Mouse (Mus musculus) CH12.LX (cell line): ENCODE measurements around the gene Smurf2. TPM values are rescaled to one million over a fixed set of nuclear protein-coding genes. Genes with fewer than 3 reads are reported as not detected.

ENCODE experiments used
- DNase-seq: peaks from one replicate; pipeline ENCODE4 v3.0.0-alpha.2; 2013; ENCODE audit errors: extremely low read depth
- H3K27ac ChIP-seq: 2 replicates; pipeline ENCODE4 v1.5.1; 2012; ENCODE audit warnings: low read depth, mild to moderate bottlenecking, control low read depth, moderate library complexity; ENCODE audit not compliant: insufficient read depth
- H3K27me3 ChIP-seq: replicated peaks from 2 replicates; pipeline ENCODE3; 2012; ENCODE audit warnings: inconsistent platforms
- H3K36me3 ChIP-seq, 2 experiments: replicated peaks in 1 of 2; 2 replicates each; pipeline versions ENCODE3 to v1.6.1; 2012; ENCODE audit warnings: inconsistent platforms in 1 of 2, low read length in 1 of 2, mild to moderate bottlenecking in 1 of 2, mixed read lengths in 1 of 2, moderate library complexity in 1 of 2; ENCODE audit not compliant: control insufficient read depth in 1 of 2, insufficient read depth in 1 of 2
- H3K4me1 ChIP-seq, 2 experiments: 2 replicates each; pipeline ENCODE4 v1.6.1; 2012; ENCODE audit warnings: inconsistent platforms in 1 of 2, moderate library complexity in 1 of 2; ENCODE audit not compliant: insufficient read depth in 2 of 2, control insufficient read depth in 1 of 2
- H3K4me2 ChIP-seq: 2 replicates; pipeline ENCODE4 v1.6.1; 2012; ENCODE audit warnings: low read depth, mild to moderate bottlenecking, control low read depth; ENCODE audit not compliant: poor library complexity, insufficient read depth, severe bottlenecking
- H3K4me3 ChIP-seq, 3 experiments: fragments of 150-350 bp in 1 of 3; sonication (generic) in 1 of 3; replicated peaks in 1 of 3; 2 replicates each; pipeline versions ENCODE3 to v1.5.1; 2011 to 2012; ENCODE audit warnings: low read depth in 2 of 3, low read length in 2 of 3, mild to moderate bottlenecking in 2 of 3, moderate library complexity in 2 of 3, control low read depth in 1 of 3, improper control_type of control experiment in 1 of 3, inconsistent platforms in 1 of 3, mixed read lengths in 1 of 3; ENCODE audit not compliant: poor library complexity in 1 of 3
- H3K79me2 ChIP-seq: replicated peaks from 2 replicates; pipeline ENCODE4 v1.6.1; 2012; ENCODE audit warnings: mild to moderate bottlenecking, moderate library complexity; ENCODE audit not compliant: control insufficient read depth, poor library complexity, insufficient read depth, severe bottlenecking; ENCODE audit errors: extremely low read depth
- H3K9ac ChIP-seq: 2 replicates; pipeline ENCODE4 v1.6.1; 2012; ENCODE audit warnings: low read depth, mild to moderate bottlenecking, control low read depth, moderate library complexity; ENCODE audit not compliant: insufficient read depth
- H3K9me3 ChIP-seq: replicated peaks from 2 replicates; pipeline ENCODE3; 2012; ENCODE audit warnings: low read length, inconsistent platforms, mixed read lengths
- E2F4 ChIP-seq: IDR thresholded peaks from 2 replicates; pipeline ENCODE4 v1.6.1; 2011; ENCODE audit warnings: low read depth, low read length, improper control_type of control experiment; ENCODE audit not compliant: insufficient replicate concordance
- EP300 ChIP-seq: IDR thresholded peaks from 2 replicates; pipeline ENCODE4 v1.6.1; 2011; ENCODE audit warnings: low read length, improper control_type of control experiment
- GABPA ChIP-seq: IDR thresholded peaks from 2 replicates; pipeline ENCODE4 v1.6.1; 2012; ENCODE audit warnings: low read depth, low read length, improper control_type of control experiment, inconsistent platforms; ENCODE audit not compliant: insufficient replicate concordance
- IRF4 ChIP-seq: IDR thresholded peaks from 2 replicates; pipeline ENCODE4 v1.6.1; 2014; ENCODE audit warnings: low read depth, mild to moderate bottlenecking, inconsistent platforms, low read length, improper control_type of control experiment
- JUN ChIP-seq: IDR thresholded peaks from 2 replicates; pipeline ENCODE4 v1.6.1; 2011; ENCODE audit warnings: low read depth, mild to moderate bottlenecking, low read length, improper control_type of control experiment, moderate library complexity; ENCODE audit not compliant: insufficient read depth
- JUND ChIP-seq: conservative IDR thresholded peaks from 2 replicates; pipeline ENCODE4 v1.6.1; 2011; ENCODE audit warnings: low read depth, low read length, improper control_type of control experiment
- KAT2A ChIP-seq: IDR thresholded peaks from 2 replicates; pipeline ENCODE4 v1.6.1; 2012; ENCODE audit warnings: low read length, improper control_type of control experiment, inconsistent platforms; ENCODE audit not compliant: insufficient replicate concordance
- MAFK ChIP-seq: IDR thresholded peaks from 2 replicates; pipeline ENCODE4 v1.6.1; 2011; ENCODE audit warnings: low read length, improper control_type of control experiment; ENCODE audit not compliant: insufficient replicate concordance
- MAX ChIP-seq: IDR thresholded peaks from 2 replicates; pipeline ENCODE4 v1.6.1; 2011; ENCODE audit warnings: low read length, improper control_type of control experiment
- MAZ ChIP-seq: IDR thresholded peaks from 2 replicates; pipeline ENCODE4 v1.6.1; 2012; ENCODE audit warnings: low read depth, mild to moderate bottlenecking, inconsistent platforms, low read length, improper control_type of control experiment, moderate library complexity
- MEF2A ChIP-seq: IDR thresholded peaks from 2 replicates; pipeline ENCODE4 v1.6.1; 2014; ENCODE audit warnings: low read depth, mild to moderate bottlenecking, inconsistent platforms, low read length, improper control_type of control experiment, borderline replicate concordance
- MYC ChIP-seq: IDR thresholded peaks from 2 replicates; pipeline ENCODE4 v1.6.1; 2011; ENCODE audit warnings: low read depth, mild to moderate bottlenecking, improper control_type of control experiment, low read length
- NELFE ChIP-seq: IDR thresholded peaks from 2 replicates; pipeline ENCODE4 v1.6.1; 2011; ENCODE audit warnings: low read depth, low read length, improper control_type of control experiment
- NRF1 ChIP-seq: IDR thresholded peaks from 2 replicates; pipeline ENCODE4 v1.6.1; 2014; ENCODE audit warnings: low read depth, mild to moderate bottlenecking, inconsistent platforms, low read length, improper control_type of control experiment, moderate library complexity
- PAX5 ChIP-seq: IDR thresholded peaks from 2 replicates; pipeline ENCODE4 v1.6.1; 2012; ENCODE audit warnings: low read length, inconsistent platforms, mixed read lengths
- POLR2AphosphoS2 ChIP-seq: IDR thresholded peaks from 2 replicates; pipeline ENCODE4 v1.6.1; 2011; ENCODE audit warnings: low read depth, low read length, improper control_type of control experiment
- RAD21 ChIP-seq: IDR thresholded peaks from 2 replicates; pipeline ENCODE4 v1.6.1; 2011; ENCODE audit warnings: low read depth, mild to moderate bottlenecking, low read length, improper control_type of control experiment, moderate library complexity
- RCOR1 ChIP-seq: conservative IDR thresholded peaks from 2 replicates; pipeline ENCODE4 v1.6.1; 2012; ENCODE audit warnings: low read depth, mild to moderate bottlenecking, inconsistent platforms, low read length, improper control_type of control experiment
- SMC3 ChIP-seq: IDR thresholded peaks from 2 replicates; pipeline ENCODE4 v1.6.1; 2011; ENCODE audit warnings: low read depth, low read length, improper control_type of control experiment
- TBP ChIP-seq: conservative IDR thresholded peaks from 2 replicates; pipeline ENCODE4 v1.6.1; 2011; ENCODE audit warnings: low read depth, low read length, improper control_type of control experiment
- UBTF ChIP-seq: IDR thresholded peaks from 2 replicates; pipeline ENCODE4 v1.6.1; 2012; ENCODE audit warnings: low read depth, mild to moderate bottlenecking, inconsistent platforms, low read length, improper control_type of control experiment, moderate library complexity
- USF1 ChIP-seq: IDR thresholded peaks from 2 replicates; pipeline ENCODE4 v1.6.1; 2014; ENCODE audit warnings: low read depth, mild to moderate bottlenecking, inconsistent platforms, low read length, improper control_type of control experiment
- USF2 ChIP-seq: conservative IDR thresholded peaks from 2 replicates; pipeline ENCODE4 v1.6.1; 2011; ENCODE audit warnings: low read depth, low read length, improper control_type of control experiment
- ZC3H11A ChIP-seq: IDR thresholded peaks from 2 replicates; pipeline ENCODE4 v1.6.1; 2012; ENCODE audit warnings: low read depth, mild to moderate bottlenecking, inconsistent platforms, low read length, improper control_type of control experiment
- ZKSCAN1 ChIP-seq: IDR thresholded peaks from 2 replicates; pipeline ENCODE4 v1.6.1; 2012; ENCODE audit warnings: low read depth, inconsistent platforms, low read length, improper control_type of control experiment, borderline replicate concordance
- ZNF384 ChIP-seq: IDR thresholded peaks from 2 replicates; pipeline ENCODE4 v1.6.1; 2012; ENCODE audit warnings: low read depth, low read length, improper control_type of control experiment, inconsistent platforms
- dilution Hi-C: fragments of 300-500 bp; cut with MboI; formaldehyde crosslinking; loops from 2 replicates; pipeline ENCODE4 v1.14.3; 2020; ENCODE audit warnings: low sequenced_read_pairs; ENCODE audit not compliant: extremely low pct_unique_long_range_greater_than_20kb, extremely low pct_ligation_motif_present
- in situ Hi-C: fragments of 300-500 bp; cut with MboI; formaldehyde crosslinking; loops from 3 replicates; pipeline ENCODE4 v1.14.3; 2019; ENCODE audit warnings: low sequenced_read_pairs, low pct_ligation_motif_present, low pct_unique_long_range_greater_than_20kb, mixed read lengths
- polyA plus RNA-seq: library from polyadenylated mRNA; unstranded; fragments of >175 nt; gene quantifications from 2 replicates; pipeline ENCODE4 v1.2.1, GENCODE M21; 2012; ENCODE audit warnings: low read depth; ENCODE audit not compliant: insufficient read length
- total RNA-seq, 2 experiments: library from RNA; depleted of rRNA; stranded (reverse); fragments of 300-350 nt in 1 of 2; fragments of >200 nt in 1 of 2; gene quantifications; 2 replicates each; pipeline ENCODE4 v1.2.3; 2012 to 2014

The Smurf2 gene
- total and polyA plus RNA-seq, 3 experiments = 10.8 to 13.2 (median 11.3) TPM

- no peak overlapping the region for H3K4me3 ChIP-seq
- no peak overlapping the region for H3K9ac ChIP-seq
- TF ChIP-seq EP300 (no peak), GABPA (no peak), UBTF (no peak), MAFK (no peak), RCOR1 (no peak), IRF4 (no peak), MYC (no peak), USF1 (no peak), JUND (no peak), JUN (no peak), E2F4 (no peak), SMC3 (no peak), PAX5 (no peak), RAD21 (no peak), POLR2AphosphoS2 (no peak), KAT2A (no peak)
- peaks cover 19 to 74% of the 10 kb centered on the region in 2 experiments for H3K36me3 ChIP-seq
- H3K4me2 ChIP-seq = no peak overlapping the region
- no peak overlapping the region for H3K27ac ChIP-seq
- dilution Hi-C loops = no loop called here
- no peak for DNase-seq
- in situ Hi-C loops = no loop called here
- H3K27me3 ChIP-seq = no peaks in the 10 kb centered on the region
- no peaks in the 10 kb centered on the region for H3K4me1 ChIP-seq
- no peaks in the 10 kb centered on the region for H3K9me3 ChIP-seq
- H3K79me2 ChIP-seq = no peaks in the 10 kb centered on the region
These were observed 92.4 kb downstream of the Smurf2 start for GRCm38 (mm10) chr11:106828079-106828478.

- no peak overlapping the region for H3K9ac ChIP-seq
- dilution Hi-C loops = no loop called here
- no peaks in the 10 kb centered on the region for H3K9me3 ChIP-seq
- no peaks in the 10 kb centered on the region for H3K79me2 ChIP-seq
- TF ChIP-seq MEF2A = no peak
- no peak for TF ChIP-seq USF2
- no peak for TF ChIP-seq NELFE
- TF ChIP-seq TBP = no peak
- TF ChIP-seq ZNF384 = no peak
- no peak for TF ChIP-seq NRF1
- TF ChIP-seq USF1 = no peak
- no peak for TF ChIP-seq MAX
- TF ChIP-seq ZC3H11A = no peak
- no peak for TF ChIP-seq KAT2A
- no peak for TF ChIP-seq ZKSCAN1
- no peak for TF ChIP-seq RCOR1
- TF ChIP-seq MAFK = no peak
- no peak for TF ChIP-seq MAZ
- no peaks in the 10 kb centered on the region for H3K4me1 ChIP-seq
- in situ Hi-C loops = no loop called here
- no peak overlapping the region for H3K27ac ChIP-seq
- H3K36me3 ChIP-seq = peaks cover 32 to 79% of the 10 kb centered on the region in 2 experiments
- no peaks in the 10 kb centered on the region for H3K27me3 ChIP-seq
- H3K4me3 ChIP-seq = no peak overlapping the region
- no peak for DNase-seq
- no peak overlapping the region for H3K4me2 ChIP-seq
These were observed 96.1 kb downstream of the Smurf2 start for GRCm38 (mm10) chr11:106824403-106824802.
